Mouse (Mus musculus) lung, embryonic 16.5 days (tissue): ENCODE measurements around the gene Tmod3. TPM values are rescaled to one million over a fixed set of nuclear protein-coding genes. Genes with fewer than 3 reads are reported as not detected.
"Not testable (repeated sequence)": the region's sequence is repeated elsewhere in the genome, so short reads cannot be mapped to it uniquely, and the experiment has no call there.

ENCODE experiments used
- ATAC-seq: fragments of 200-750 bp; cut with Nextera tagmentation; 2 replicates; pipeline ENCODE4 v1.8.0; 2017; ENCODE audit warnings: low read depth, mild to moderate bottlenecking, moderate library complexity
- H3K27ac ChIP-seq: fragments of 300-500 bp; sonication (generic); 2 replicates; pipeline ENCODE4 v1.5.1; 2014; ENCODE audit warnings: mild to moderate bottlenecking, control low read depth, low read length
- H3K27me3 ChIP-seq: fragments of 300-500 bp; sonication (generic); 2 replicates; pipeline ENCODE4 v1.6.1; 2014; ENCODE audit warnings: low read depth, low read length, mixed read lengths; ENCODE audit not compliant: control insufficient read depth, insufficient read depth
- H3K36me3 ChIP-seq: fragments of 300-500 bp; sonication (generic); 2 replicates; pipeline ENCODE4 v1.6.1; 2014; ENCODE audit warnings: low read length; ENCODE audit not compliant: control insufficient read depth, insufficient read depth
- H3K4me1 ChIP-seq: fragments of 300-500 bp; sonication (generic); replicated peaks from 2 replicates; pipeline ENCODE4 v1.6.1; 2014; ENCODE audit warnings: low read length, mixed read lengths; ENCODE audit not compliant: control insufficient read depth, insufficient read depth
- H3K4me2 ChIP-seq: fragments of 300-500 bp; sonication (generic); 2 replicates; pipeline ENCODE4 v1.6.1; 2014; ENCODE audit warnings: low read depth, low read length, control low read depth
- H3K4me3 ChIP-seq: fragments of 300-500 bp; sonication (generic); 2 replicates; pipeline ENCODE4 v1.5.1; 2014; ENCODE audit warnings: mild to moderate bottlenecking, low read length, control low read depth
- H3K9ac ChIP-seq: fragments of 300-500 bp; sonication (generic); 2 replicates; pipeline ENCODE4 v1.6.1; 2014; ENCODE audit warnings: low read length, control low read depth
- H3K9me3 ChIP-seq: fragments of 300-500 bp; sonication (generic); 2 replicates; pipeline ENCODE4 v1.6.1; 2016; ENCODE audit warnings: low read length; ENCODE audit not compliant: control insufficient read depth
- WGBS: fragments of 180-500 bp; shearing (Covaris S2); extraction: QIAGEN DNeasy Blood & Tissue Kit; methylation state at CpG from one replicate; pipeline ENCODE4 v1.1.7; 2014; 5-methylcytosine and 5-hydroxymethylcytosine counted together
- polyA plus RNA-seq: library from polyadenylated mRNA; unstranded; fragments of >200 nt; fragmentation: Nextera tagmentation; extraction: Ambion mirVana; gene quantifications from 2 replicates; pipeline ENCODE4 v1.2.1, GENCODE M21; 2015

Gene Tmod3
- polyA plus RNA-seq, 1 experiment from 2014 or later = 177 TPM

GRCm38 (mm10) chr9:75494407-75495005 lies 65.0 kb downstream of the Tmod3 start:
- Histone ChIP-seq H3K27me3 (no peaks in the 10 kb centered on the region), H3K36me3 (peaks cover 19% of the 10 kb centered on the region), H3K4me1 (no peaks in the 10 kb centered on the region), H3K4me2 (no peak overlapping the region), H3K27ac (no peak overlapping the region), H3K9me3 (no peaks in the 10 kb centered on the region), H3K9ac (no peak overlapping the region), H3K4me3 (no peak overlapping the region)
- no peak for ATAC-seq
- WGBS = 74% methylated on average over 9 of the region's 9 CpGs

GRCm38 (mm10) chr9:75488255-75488654 lies 71.2 kb downstream of the Tmod3 start:
- 92% methylated on average over 7 of the region's 7 CpGs for WGBS
- not testable (repeated sequence) for H3K27ac ChIP-seq, H3K9ac ChIP-seq, H3K9me3 ChIP-seq, ATAC-seq, H3K27me3 ChIP-seq, H3K36me3 ChIP-seq, H3K4me3 ChIP-seq, H3K4me2 ChIP-seq, H3K4me1 ChIP-seq

- Histone ChIP-seq H3K9ac (no peak overlapping the region), H3K4me3 (no peak overlapping the region), H3K36me3 (no peaks in the 10 kb centered on the region), H3K27me3 (no peaks in the 10 kb centered on the region), H3K4me2 (no peak overlapping the region), H3K27ac (no peak overlapping the region), H3K9me3 (no peaks in the 10 kb centered on the region; the same call in 1 of the 2 replicates), H3K4me1 (no peaks in the 10 kb centered on the region)
- WGBS = 70% methylated on average over 6 of the region's 6 CpGs
- ATAC-seq = no peak
Observed at GRCm38 (mm10) chr9:75485231-75485630, 74.2 kb downstream of the Tmod3 start.

- no peak overlapping the region for H3K9ac ChIP-seq
- H3K9me3 ChIP-seq = no peaks in the 10 kb centered on the region
- no peak overlapping the region for H3K4me3 ChIP-seq
- no peak overlapping the region for H3K4me2 ChIP-seq
- no peak for ATAC-seq
- H3K4me1 ChIP-seq = no peaks in the 10 kb centered on the region
- WGBS = 90% methylated on average over 5 of the region's 5 CpGs
- H3K27me3 ChIP-seq = no peaks in the 10 kb centered on the region
- H3K36me3 ChIP-seq = no peaks in the 10 kb centered on the region
- no peak overlapping the region for H3K27ac ChIP-seq
Observed at GRCm38 (mm10) chr9:75480536-75481075, 78.9 kb downstream of the Tmod3 start.

- Histone ChIP-seq H3K27ac (no peak overlapping the region), H3K4me1 (no peaks in the 10 kb centered on the region), H3K4me2 (no peak overlapping the region), H3K36me3 (no peaks in the 10 kb centered on the region), H3K9ac (no peak overlapping the region), H3K9me3 (no peaks in the 10 kb centered on the region), H3K4me3 (no peak overlapping the region), H3K27me3 (no peaks in the 10 kb centered on the region)
- WGBS = 66% methylated on average over 8 of the region's 8 CpGs
- ATAC-seq = no peak
Observed at GRCm38 (mm10) chr9:75479106-75479725, 80.2 kb downstream of the Tmod3 start.

- Histone ChIP-seq H3K9me3 (no peaks in the 10 kb centered on the region), H3K4me1 (no peaks in the 10 kb centered on the region), H3K4me3 (no peak overlapping the region), H3K27ac (no peak overlapping the region), H3K36me3 (peaks cover 3% of the 10 kb centered on the region; the same call in 1 of the 2 replicates), H3K4me2 (no peak overlapping the region), H3K9ac (no peak overlapping the region), H3K27me3 (no peaks in the 10 kb centered on the region)
- WGBS = 57% methylated on average over 3 of the region's 3 CpGs
- no peak for ATAC-seq
Observed at GRCm38 (mm10) chr9:75477212-75477611, 82.2 kb downstream of the Tmod3 start.

GRCm38 (mm10) chr9:75468297-75468696 lies 91.2 kb downstream of the Tmod3 start:
- no peak overlapping the region for H3K27ac ChIP-seq
- no peak overlapping the region for H3K4me2 ChIP-seq
- peaks cover 3% of the 10 kb centered on the region; the same call in 1 of the 2 replicates for H3K9me3 ChIP-seq
- H3K4me3 ChIP-seq = no peak overlapping the region
- ATAC-seq = no peak
- 77% methylated on average over 14 of the region's 14 CpGs for WGBS
- H3K36me3 ChIP-seq = peaks cover 26% of the 10 kb centered on the region
- no peaks in the 10 kb centered on the region for H3K27me3 ChIP-seq
- no peaks in the 10 kb centered on the region for H3K4me1 ChIP-seq
- H3K9ac ChIP-seq = no peak overlapping the region

- Histone ChIP-seq H3K4me1 (no peaks in the 10 kb centered on the region), H3K27ac (no peak overlapping the region), H3K27me3 (no peaks in the 10 kb centered on the region), H3K36me3 (peaks cover 27% of the 10 kb centered on the region), H3K4me3 (no peak overlapping the region), H3K9ac (no peak overlapping the region), H3K9me3 (peaks cover 3% of the 10 kb centered on the region; the same call in 1 of the 2 replicates), H3K4me2 (no peak overlapping the region)
- 92% methylated on average over 3 of the region's 3 CpGs for WGBS
- no peak for ATAC-seq
Observed at GRCm38 (mm10) chr9:75467581-75467980, 91.9 kb downstream of the Tmod3 start.

- Histone ChIP-seq H3K9me3 (peaks cover 3% of the 10 kb centered on the region; the same call in 1 of the 2 replicates), H3K9ac (no peak overlapping the region), H3K36me3 (peaks cover 33% of the 10 kb centered on the region), H3K27ac (no peak overlapping the region), H3K4me2 (no peak overlapping the region), H3K27me3 (no peaks in the 10 kb centered on the region), H3K4me3 (no peak overlapping the region), H3K4me1 (no peaks in the 10 kb centered on the region)
- 88% methylated on average over 4 of the region's 4 CpGs for WGBS
- ATAC-seq = no peak
Observed at GRCm38 (mm10) chr9:75466641-75467040, 92.8 kb downstream of the Tmod3 start.
